Mouse (Mus musculus) cerebellum, adult 2 months (tissue): ENCODE results near the gene Mfsd10. TPM values are rescaled to one million over a fixed set of nuclear protein-coding genes. Genes with fewer than 3 reads are reported as not detected.

ENCODE experiments used
- DNase-seq, 2 experiments: peaks; one replicate each; pipeline ENCODE4 v3.0.0; 2021
- H3K27ac ChIP-seq: fragments of 200-500 bp; 2 replicates; pipeline ENCODE4 v1.5.1; 2012; ENCODE audit warnings: low read length, control low read depth, inconsistent platforms; ENCODE audit not compliant: insufficient read depth
- H3K27me3 ChIP-seq: fragments of 200-500 bp; 2 replicates; pipeline ENCODE4 v1.6.1; 2012; ENCODE audit warnings: inconsistent platforms, mild to moderate bottlenecking, low read length, moderate library complexity; ENCODE audit not compliant: control insufficient read depth, insufficient read depth
- H3K4me1 ChIP-seq: fragments of 200-500 bp; 2 replicates; pipeline ENCODE4 v1.6.1; 2011; ENCODE audit warnings: low read length; ENCODE audit not compliant: control insufficient read depth, insufficient read depth
- H3K4me3 ChIP-seq: fragments of 200-500 bp; replicated peaks from 2 replicates; pipeline ENCODE3; 2011; ENCODE audit warnings: mild to moderate bottlenecking, low read depth, low read length, control low read depth; ENCODE audit not compliant: insufficient read depth
- CTCF ChIP-seq: fragments of 200-500 bp; IDR thresholded peaks from 2 replicates; pipeline ENCODE4 v1.5.1; 2011; ENCODE audit warnings: low read depth, mild to moderate bottlenecking, control low read depth, low read length, moderate library complexity, borderline replicate concordance; ENCODE audit not compliant: insufficient read depth
- POLR2A ChIP-seq: fragments of 200-500 bp; IDR thresholded peaks from 2 replicates; pipeline ENCODE4 v1.6.1; 2011; ENCODE audit warnings: low read length, control low read depth, borderline replicate concordance; ENCODE audit not compliant: insufficient read depth
- WGBS: fragments of 180-500 bp; shearing (Covaris S2); methylation state at CpG from one replicate; pipeline ENCODE4 v1.1.7; 2018; 5-methylcytosine and 5-hydroxymethylcytosine counted together
- polyA plus RNA-seq: library from polyadenylated mRNA; depleted of rRNA; stranded (reverse); fragments of >200 nt; gene quantifications from 2 replicates; pipeline ENCODE4 v1.2.3, GENCODE M21; 2012; rRNA removed

Mfsd10 gene
- 114 and 127 TPM in 2 replicates for polyA plus RNA-seq

- WGBS, result under 1% methylated on average over 48 of the region's 48 CpGs
These were observed at the start of gene Mfsd10 for GRCm38 (mm10) chr5:34636481-34637287. Mfsd10 (minus strand) TSS chr5:34637212.

DNA sequence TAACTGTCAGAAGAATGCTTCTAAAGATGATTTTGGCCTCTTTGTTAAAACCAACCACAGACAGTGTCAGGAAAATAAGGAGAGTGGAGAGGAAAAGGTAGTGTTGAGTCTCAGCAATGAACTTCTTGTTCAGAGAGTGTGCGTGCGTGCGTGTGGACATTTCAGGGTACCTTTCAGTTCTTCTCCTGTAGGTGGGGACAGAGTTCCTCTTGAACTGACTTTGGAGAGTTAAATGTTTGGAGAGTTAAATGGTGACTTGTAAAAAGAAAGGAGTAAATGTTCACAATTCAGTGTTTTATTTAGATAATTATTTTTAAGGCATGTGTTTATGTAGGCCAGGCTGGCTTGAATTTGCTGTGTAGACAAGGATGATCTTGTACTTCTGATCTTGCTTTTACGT, 33.3 kb upstream of the Mfsd10 start:
- no peak for TF ChIP-seq CTCF
- no peak for TF ChIP-seq POLR2A
- Histone ChIP-seq H3K27me3 (no peaks in the 10 kb centered on the region), H3K4me1 (no peaks in the 10 kb centered on the region), H3K27ac (no peak overlapping the region), H3K4me3 (no peak overlapping the region)
- 84% methylated on average over 4 of the region's 4 CpGs for WGBS
- no peak for DNase-seq

More at GRCm38 (mm10) chr5:34636481-34637287, at the start of gene Mfsd10:
- peak; percentile 79 to 82 for DNase-seq
- peak within 1 kb of the TSS; percentile 65 for H3K4me3 ChIP-seq
- no peaks in the 10 kb centered on the region for H3K27me3 ChIP-seq
- H3K4me1 ChIP-seq, result peaks cover 12% of the 10 kb centered on the region
- peak within 1 kb of the TSS; percentile 49 for H3K27ac ChIP-seq
- TF ChIP-seq CTCF (no peak), POLR2A (peak; percentile 58; the same call in 1 of the 2 replicates)

GRCm38 (mm10) chr5:34669493-34669892, 32.5 kb upstream of the Mfsd10 start:
- no peak overlapping the region for H3K27ac ChIP-seq
- no peak overlapping the region for H3K4me3 ChIP-seq
- H3K27me3 ChIP-seq, result no peaks in the 10 kb centered on the region
- TF ChIP-seq POLR2A, result no peak
- TF ChIP-seq CTCF, result no peak
- DNase-seq, result no peak
- H3K4me1 ChIP-seq, result no peaks in the 10 kb centered on the region
- WGBS, result 90% methylated on average over 2 of the region's 2 CpGs

DNA sequence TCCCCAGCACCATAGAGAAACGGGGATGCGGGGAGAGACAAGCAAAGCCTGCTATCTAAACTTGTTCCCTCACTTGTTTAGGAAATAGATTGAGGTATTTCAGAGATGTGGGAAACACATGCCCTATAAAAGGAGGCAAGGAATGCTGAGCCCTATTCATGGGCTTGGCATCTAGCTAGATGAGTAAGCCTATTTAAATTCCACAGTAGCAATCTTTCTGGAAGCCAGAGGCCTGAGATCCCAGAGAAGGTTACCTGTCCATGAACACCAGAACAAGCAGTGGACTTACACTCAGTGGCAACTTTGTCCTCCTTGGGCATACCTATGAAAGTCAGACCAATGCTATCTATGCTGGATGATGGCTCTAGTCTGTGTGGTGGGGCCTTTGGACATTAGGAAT, 26.2 kb upstream of the Mfsd10 start:
- 97% methylated on average over 2 of the region's 2 CpGs for WGBS
- no peaks in the 10 kb centered on the region for H3K27me3 ChIP-seq
- H3K27ac ChIP-seq, result no peak overlapping the region
- no peak for DNase-seq
- H3K4me1 ChIP-seq, result no peaks in the 10 kb centered on the region
- TF ChIP-seq CTCF (no peak), POLR2A (no peak)
- H3K4me3 ChIP-seq, result no peak overlapping the region

GRCm38 (mm10) chr5:34661909-34662308, 24.9 kb upstream of the Mfsd10 start:
- H3K27me3 ChIP-seq, result no peaks in the 10 kb centered on the region
- H3K4me3 ChIP-seq, result no peak overlapping the region
- DNase-seq, result no peak
- H3K4me1 ChIP-seq, result no peaks in the 10 kb centered on the region
- H3K27ac ChIP-seq, result no peak overlapping the region
- no peak for TF ChIP-seq POLR2A
- no peak for TF ChIP-seq CTCF
- WGBS, result 85% methylated on average over 4 of the region's 4 CpGs

- peak overlapping the region; percentile 68 for H3K4me3 ChIP-seq
- DNase-seq, result no peak
- peak overlapping the region; percentile 15; the same call in 1 of the 2 replicates for H3K27ac ChIP-seq
- H3K27me3 ChIP-seq, result no peaks in the 10 kb centered on the region
- WGBS, result under 1% methylated on average over 57 of the region's 57 CpGs
- TF ChIP-seq CTCF, result no peak
- TF ChIP-seq POLR2A, result no peak
- no peaks in the 10 kb centered on the region for H3K4me1 ChIP-seq
These were observed 23.6 kb upstream of the Mfsd10 start for GRCm38 (mm10) chr5:34660591-34661130.

- under 1% methylated on average over 60 of the region's 60 CpGs for WGBS
- peak; percentile 98 to 100 for DNase-seq
- H3K4me3 ChIP-seq, result peak within 1 kb of the TSS; percentile 68
- H3K27ac ChIP-seq, result peak within 1 kb of the TSS; percentile 15; the same call in 1 of the 2 replicates
- TF ChIP-seq CTCF (peak; percentile 65), POLR2A (peak; percentile 74; the same call in 1 of the 2 replicates)
- no peaks in the 10 kb centered on the region for H3K4me1 ChIP-seq
- no peaks in the 10 kb centered on the region for H3K27me3 ChIP-seq
These were observed 22.9 kb upstream of the Mfsd10 start, which contains the start of the genes Nop14 and Grk4 for GRCm38 (mm10) chr5:34659686-34660590. Nop14 (minus strand) TSS chr5:34660148. Grk4 (plus strand) TSS chr5:34660379.
